Mouse (Mus musculus): ENCODE results near the gene 4931422A03Rik.

4931422A03Rik gene

GRCm38 (mm10) chr2:103936666-103937065 lies 91.5 kb downstream of the 4931422A03Rik start:
- DNase-seq (ENCODE audit: low read depth): no peak

GRCm38 (mm10) chr2:103935691-103936435 lies 92.3 kb downstream of the 4931422A03Rik start:
- DNase-seq (ENCODE audit: low read depth): no peak

GRCm38 (mm10) chr2:103934670-103935069 lies 93.5 kb downstream of the 4931422A03Rik start:
- peak; percentile 82 for DNase-seq (ENCODE audit: low read depth)

GRCm38 (mm10) chr2:103934270-103934669 lies 93.9 kb downstream of the 4931422A03Rik start:
- DNase-seq (ENCODE audit: low read depth): no peak

- DNase-seq (ENCODE audit: low read depth): no peak
These were observed 95.7 kb downstream of the 4931422A03Rik start for GRCm38 (mm10) chr2:103932480-103932879.

GRCm38 (mm10) chr2:103932025-103932424 lies 96.1 kb downstream of the 4931422A03Rik start:
- no peak for DNase-seq (ENCODE audit: low read depth)

- DNase-seq (ENCODE audit: low read depth): no peak
These were observed 96.7 kb downstream of the 4931422A03Rik start for GRCm38 (mm10) chr2:103931511-103931911.

- DNase-seq (ENCODE audit: low read depth): peak; percentile 64
These were observed 97.7 kb downstream of the 4931422A03Rik start for GRCm38 (mm10) chr2:103930306-103931019.

- peak; percentile 44 for DNase-seq (ENCODE audit: low read depth)
These were observed 100.5 kb downstream of the 4931422A03Rik start for GRCm38 (mm10) chr2:103927610-103928145.

GRCm38 (mm10) chr2:103926586-103927113 lies 101.5 kb downstream of the 4931422A03Rik start:
- no peak for DNase-seq (ENCODE audit: low read depth)

- no peak for DNase-seq (ENCODE audit: low read depth)
These were observed 108.7 kb downstream of the 4931422A03Rik start for GRCm38 (mm10) chr2:103919488-103919887.

- peak; percentile 57 for DNase-seq (ENCODE audit: low read depth)
These were observed 109.8 kb downstream of the 4931422A03Rik start for GRCm38 (mm10) chr2:103918375-103918774.

- no peak for DNase-seq (ENCODE audit: low read depth)
These were observed 110.8 kb downstream of the 4931422A03Rik start for GRCm38 (mm10) chr2:103917375-103917774.

Data from 416B (cell line).